Mouse (Mus musculus): ENCODE results near the gene Ablim2. TPM values are rescaled to one million over a fixed set of nuclear protein-coding genes. Genes with fewer than 3 reads are reported as not detected.

The Ablim2 gene
- total and polyA plus RNA-seq, 2 experiments from 2014 or later, result 30.0 to 44.6 TPM

GRCm38 (mm10) chr5:35718817-35719216 is 38.9 kb upstream of the Ablim2 start:
- no peaks in the 10 kb centered on the region for H3K9me3 ChIP-seq (ENCODE audit: low read length)
- no peak overlapping the region for H3K9ac ChIP-seq (replicated peaks; ENCODE audit: low read length)
- H3K4me1 ChIP-seq (ENCODE audit: insufficient read depth, low read length), result no peaks in the 10 kb centered on the region
- 81% methylated on average over 11 of the region's 11 CpGs for WGBS
- DNase-seq (ENCODE audit: low spot score) (no peak), ATAC-seq (no peak)
- TF ChIP-seq CTCF (IDR thresholded peaks at IDR 0.05; ENCODE audit: low read depth), result no peak
- no peak overlapping the region for H3K4me3 ChIP-seq (ENCODE audit: low read length)
- H3K4me2 ChIP-seq (ENCODE audit: low read depth, low read length), result no peak overlapping the region
- no peaks in the 10 kb centered on the region for H3K27me3 ChIP-seq (ENCODE audit: insufficient read depth, low read length)
- no peaks in the 10 kb centered on the region for H3K36me3 ChIP-seq (ENCODE audit: insufficient read depth, low read length)
- no peak overlapping the region for H3K27ac ChIP-seq

DNA sequence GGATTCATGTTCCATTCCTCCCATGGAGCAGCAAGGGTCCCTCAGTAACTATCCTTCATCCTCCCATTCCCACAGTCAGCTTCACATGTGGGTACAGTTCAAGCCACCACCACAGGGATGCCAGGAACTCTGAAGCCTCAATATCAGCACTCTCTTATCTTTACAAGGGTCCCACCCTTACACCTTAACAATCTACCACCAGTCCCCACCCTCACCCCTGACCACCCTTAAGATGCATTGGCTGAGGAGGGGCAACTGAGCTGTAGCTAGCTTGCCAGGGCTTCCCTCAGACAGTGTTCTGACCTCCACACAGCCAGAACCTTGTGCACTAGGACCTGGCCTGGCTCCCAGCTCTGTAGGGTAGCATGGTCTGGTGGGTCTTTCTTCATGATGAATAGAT is 38.3 kb upstream of the Ablim2 start:
- Histone ChIP-seq H3K36me3 (ENCODE audit: insufficient read depth, low read length) (no peaks in the 10 kb centered on the region), H3K9ac (replicated peaks; ENCODE audit: low read length) (no peak overlapping the region), H3K4me2 (ENCODE audit: low read depth, low read length) (no peak overlapping the region), H3K27me3 (ENCODE audit: insufficient read depth, low read length) (no peaks in the 10 kb centered on the region), H3K9me3 (ENCODE audit: low read length) (no peaks in the 10 kb centered on the region), H3K4me1 (ENCODE audit: insufficient read depth, low read length) (no peaks in the 10 kb centered on the region), H3K27ac (no peak overlapping the region), H3K4me3 (ENCODE audit: low read length) (no peak overlapping the region)
- no peak for TF ChIP-seq CTCF (IDR thresholded peaks at IDR 0.05; ENCODE audit: low read depth)
- ATAC-seq (no peak), DNase-seq (ENCODE audit: low spot score) (no peak)

- H3K36me3 ChIP-seq (ENCODE audit: insufficient read depth, low read length), result no peaks in the 10 kb centered on the region
- H3K4me1 ChIP-seq (ENCODE audit: insufficient read depth, low read length), result no peaks in the 10 kb centered on the region
- TF ChIP-seq CTCF (IDR thresholded peaks at IDR 0.05; ENCODE audit: low read depth), result no peak
- DNase-seq (ENCODE audit: low spot score), result peak; percentile 15
- ATAC-seq, result no peak
- no peak overlapping the region for H3K9ac ChIP-seq (replicated peaks; ENCODE audit: low read length)
- no peaks in the 10 kb centered on the region for H3K9me3 ChIP-seq (ENCODE audit: low read length)
- no peak overlapping the region for H3K27ac ChIP-seq
- H3K27me3 ChIP-seq (ENCODE audit: insufficient read depth, low read length), result no peaks in the 10 kb centered on the region
- no peak overlapping the region for H3K4me2 ChIP-seq (ENCODE audit: low read depth, low read length)
- H3K4me3 ChIP-seq (ENCODE audit: low read length), result no peak overlapping the region
- WGBS, result 85% methylated on average over 1 of the region's 1 CpGs
Measured at GRCm38 (mm10) chr5:35719880-35720279, 37.8 kb upstream of the Ablim2 start.

- TF ChIP-seq CTCF (IDR thresholded peaks at IDR 0.05; ENCODE audit: low read depth), result no peak
- 92% methylated on average over 2 of the region's 2 CpGs for WGBS
- ATAC-seq, result no peak
Measured at GRCm38 (mm10) chr5:35721933-35722332, 35.7 kb upstream of the Ablim2 start.

GRCm38 (mm10) chr5:35722654-35723053 is 35.0 kb upstream of the Ablim2 start:
- H3K4me3 ChIP-seq (ENCODE audit: low read length), result no peak overlapping the region
- H3K9ac ChIP-seq (replicated peaks; ENCODE audit: low read length), result no peak overlapping the region
- WGBS, result 45% methylated on average over 2 of the region's 2 CpGs
- ATAC-seq, result no peak
- no peaks in the 10 kb centered on the region for H3K4me1 ChIP-seq (ENCODE audit: insufficient read depth, low read length)
- TF ChIP-seq CTCF (IDR thresholded peaks at IDR 0.05; ENCODE audit: low read depth), result no peak
- no peak overlapping the region for H3K4me2 ChIP-seq (ENCODE audit: low read depth, low read length)
- H3K27ac ChIP-seq, result no peak overlapping the region
- no peaks in the 10 kb centered on the region for H3K36me3 ChIP-seq (ENCODE audit: insufficient read depth, low read length)
- no peaks in the 10 kb centered on the region for H3K27me3 ChIP-seq (ENCODE audit: insufficient read depth, low read length)
- H3K9me3 ChIP-seq (ENCODE audit: low read length), result no peaks in the 10 kb centered on the region
- no peak for DNase-seq (ENCODE audit: low spot score)

More at GRCm38 (mm10) chr5:35721933-35722332, 35.7 kb upstream of the Ablim2 start:
- H3K9me3 ChIP-seq (ENCODE audit: low read length), result no peaks in the 10 kb centered on the region
- no peak for DNase-seq (ENCODE audit: low spot score)
- H3K4me2 ChIP-seq (ENCODE audit: low read depth, low read length), result no peak overlapping the region
- H3K4me3 ChIP-seq (ENCODE audit: low read length), result no peak overlapping the region
- no peak overlapping the region for H3K9ac ChIP-seq (replicated peaks; ENCODE audit: low read length)
- no peaks in the 10 kb centered on the region for H3K36me3 ChIP-seq (ENCODE audit: insufficient read depth, low read length)
- H3K27ac ChIP-seq, result no peak overlapping the region
- H3K4me1 ChIP-seq (ENCODE audit: insufficient read depth, low read length), result no peaks in the 10 kb centered on the region
- no peaks in the 10 kb centered on the region for H3K27me3 ChIP-seq (ENCODE audit: insufficient read depth, low read length)

GRCm38 (mm10) chr5:35723900-35724299 is 33.8 kb upstream of the Ablim2 start:
- H3K27ac ChIP-seq, result no peak overlapping the region
- no peak overlapping the region for H3K4me3 ChIP-seq (ENCODE audit: low read length)
- no peaks in the 10 kb centered on the region for H3K4me1 ChIP-seq (ENCODE audit: insufficient read depth, low read length)
- DNase-seq (ENCODE audit: low spot score), result no peak
- WGBS, result 70% methylated on average over 5 of the region's 5 CpGs
- TF ChIP-seq CTCF (IDR thresholded peaks at IDR 0.05; ENCODE audit: low read depth), result no peak
- H3K9me3 ChIP-seq (ENCODE audit: low read length), result no peaks in the 10 kb centered on the region
- no peaks in the 10 kb centered on the region for H3K36me3 ChIP-seq (ENCODE audit: insufficient read depth, low read length)
- ATAC-seq, result no peak
- no peak overlapping the region for H3K4me2 ChIP-seq (ENCODE audit: low read depth, low read length)
- no peak overlapping the region for H3K9ac ChIP-seq (replicated peaks; ENCODE audit: low read length)
- H3K27me3 ChIP-seq (ENCODE audit: insufficient read depth, low read length), result no peaks in the 10 kb centered on the region

- Histone ChIP-seq H3K4me1 (ENCODE audit: insufficient read depth, low read length) (no peaks in the 10 kb centered on the region), H3K27me3 (ENCODE audit: insufficient read depth, low read length) (no peaks in the 10 kb centered on the region), H3K4me2 (ENCODE audit: low read depth, low read length) (no peak overlapping the region), H3K36me3 (ENCODE audit: insufficient read depth, low read length) (no peaks in the 10 kb centered on the region), H3K9me3 (ENCODE audit: low read length) (no peaks in the 10 kb centered on the region), H3K9ac (replicated peaks; ENCODE audit: low read length) (no peak overlapping the region), H3K4me3 (ENCODE audit: low read length) (no peak overlapping the region), H3K27ac (no peak overlapping the region)
- no peak for DNase-seq (ENCODE audit: low spot score)
- ATAC-seq, result no peak
- no peak for TF ChIP-seq CTCF (IDR thresholded peaks at IDR 0.05; ENCODE audit: low read depth)
- 72% methylated on average over 3 of the region's 3 CpGs for WGBS
Measured at GRCm38 (mm10) chr5:35725840-35726239, 31.8 kb upstream of the Ablim2 start.

All from hindbrain, postnatal 0 days (tissue).